12 mouse cellular contexts compared by ENCODE assay signal in the genomic region with DNA sequence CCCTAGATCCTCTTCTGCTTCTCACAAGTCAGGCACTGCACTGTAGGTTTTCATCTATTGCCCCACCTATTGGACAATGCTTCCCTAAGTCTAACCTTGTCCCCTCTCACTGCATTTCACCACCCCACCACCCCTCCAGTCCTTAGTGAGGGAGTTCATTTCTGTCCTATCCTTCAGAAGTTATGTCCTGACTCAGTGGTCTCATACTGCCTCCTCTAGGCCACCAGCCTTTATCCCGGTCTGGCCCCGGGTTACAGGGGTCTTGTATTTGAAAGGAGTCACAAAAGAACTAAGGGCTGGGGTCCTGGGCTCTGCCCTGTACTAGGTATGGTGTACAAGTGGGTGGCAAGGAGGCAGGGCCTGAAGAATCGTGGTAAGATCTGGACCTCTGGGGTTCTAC. TPM values are rescaled to one million over a fixed set of nuclear protein-coding genes. Genes with fewer than 3 reads are reported as not detected.
A peak's percentile ranks its signal among the peaks of the same experiment; 100 is the strongest.
DNase-seq lines count a peak whose midpoint lies in the region; ATAC-seq and TF ChIP-seq lines count a peak whose summit lies in the region.
"Had no signal": no experiment of that assay in that cellular context is flagged by ENCODE, and none has a peak within 500 bp of the region (broad histone marks: within the 10 kb centered on the region; RNA-seq: fewer than 3 reads in every experiment).

No protein-coding gene starts in this region.

- peaks cover 97% of the 10 kb centered on the region for H3K4me1 ChIP-seq in embryonic facial prominence, embryonic 10.5 days
- H3K4me1 ChIP-seq in hindbrain, embryonic 14.5 days (replicated peaks; ENCODE audit: control insufficient read depth, insufficient read depth, low read length): peaks cover 86% of the 10 kb centered on the region
- H3K4me1 ChIP-seq in olfactory bulb, adult 2 months (ENCODE audit: control insufficient read depth, insufficient read depth, low read length): peaks cover 70% of the 10 kb centered on the region

- no peak for TF ChIP-seq CTCF in olfactory bulb, adult 2 months (IDR thresholded peaks at IDR 0.05; ENCODE audit: insufficient read depth, low read depth, low read length)

- H3K27me3 ChIP-seq in embryonic facial prominence, embryonic 10.5 days (replicated peaks; ENCODE audit: low read depth, poor library complexity, severe bottlenecking): peaks cover 100% of the 10 kb centered on the region
- H3K27me3 ChIP-seq in hindbrain, embryonic 14.5 days (ENCODE audit: control insufficient read depth, insufficient read depth, low read length): no peaks in the 10 kb centered on the region

- H3K9ac ChIP-seq in hindbrain, embryonic 14.5 days: 0 out of 2 replicates have a peak overlapping the region, but pooled peaks have one; percentile 16
- H3K9ac ChIP-seq: lung, embryonic 15.5 days had no signal

- no peaks in the 10 kb centered on the region for H3K36me3 ChIP-seq in embryonic facial prominence, embryonic 10.5 days (replicated peaks)
- H3K36me3 ChIP-seq in hindbrain, embryonic 14.5 days (replicated peaks; ENCODE audit: control insufficient read depth, insufficient read depth): no peaks in the 10 kb centered on the region
- H3K36me3 ChIP-seq: heart, embryonic 10.5 days; lung, embryonic 15.5 days had no signal

- H3K4me3 ChIP-seq in embryonic facial prominence, embryonic 10.5 days: no peak overlapping the region
- no peak overlapping the region for H3K4me3 ChIP-seq in hindbrain, embryonic 14.5 days (replicated peaks; ENCODE audit: low read length)
- no peak overlapping the region; the same call in 1 of the 2 replicates for H3K4me3 ChIP-seq in olfactory bulb, adult 2 months (ENCODE audit: insufficient read depth, low read depth, low read length)
- H3K4me3 ChIP-seq: heart, embryonic 10.5 days; lung, embryonic 15.5 days had no signal

- H3K27ac ChIP-seq in embryonic facial prominence, embryonic 10.5 days (replicated peaks): 0 out of 2 replicates have a peak overlapping the region, but pooled peaks have one; percentile 25
- H3K27ac ChIP-seq in hindbrain, embryonic 14.5 days: peak overlapping the region; percentile 34; the same call in 1 of the 2 replicates
- peak overlapping the region; percentile 47 for H3K27ac ChIP-seq in olfactory bulb, adult 2 months (ENCODE audit: insufficient read depth, low read depth, low read length)
- H3K27ac ChIP-seq: lung, embryonic 15.5 days had no signal

- ATAC-seq in hindbrain, embryonic 14.5 days (ENCODE audit: low FRiP score): no peak

- H3K9me3 ChIP-seq in embryonic facial prominence, embryonic 10.5 days: no peaks in the 10 kb centered on the region
- no peaks in the 10 kb centered on the region for H3K9me3 ChIP-seq in hindbrain, embryonic 14.5 days (ENCODE audit: control insufficient read depth, low read length)
- H3K9me3 ChIP-seq: heart, embryonic 10.5 days; lung, embryonic 15.5 days had no signal

- no peak overlapping the region; the same call in 1 of the 2 replicates for H3K4me2 ChIP-seq in hindbrain, embryonic 14.5 days (replicated peaks)
- H3K4me2 ChIP-seq: lung, embryonic 15.5 days had no signal

- WGBS in embryonic facial prominence, embryonic 10.5 days: 52% methylated on average over 3 of the region's 3 CpGs
- whole genome bisulfite sequencing in hindbrain, embryonic 14.5 days: 39% methylated on average over 3 of the region's 3 CpGs
- WGBS in olfactory bulb, adult 2 months: 31% methylated on average over 3 of the region's 3 CpGs

- peak; percentile 5 for DNase-seq in layer of hippocampus, adult 9-11 months
- no peak for DNase-seq in layer of hippocampus, postnatal 10 days (ENCODE audit: low spot score in 2 of 2)
- no peak for DNase-seq in embryonic facial prominence, embryonic 10.5 days (ENCODE audit: low spot score)
- DNase-seq in hindbrain, embryonic 14.5 days (ENCODE audit: low spot score): no peak
- no peak for DNase-seq in spleen, postnatal 36 days (ENCODE audit: low spot score in 2 of 2)
- no peak for DNase-seq in spleen, postnatal 10 days (ENCODE audit: low spot score in 2 of 2)
- DNase-seq: adrenal gland, postnatal 36 days; gastrocnemius, postnatal 10 days had no signal

- TF ChIP-seq POLR2A in olfactory bulb, adult 2 months (IDR thresholded peaks at IDR 0.05; ENCODE audit: insufficient read depth, low read depth, low read length): no peak

RNA-seq across cellular contexts. Expression of a gene that starts 6.2 kb away (rescaled TPM):
- 100 to 1,000 TPM; 271 to 286 TPM for total RNA-seq in layer of hippocampus, postnatal 10 days (2021)
- polyA plus RNA-seq in embryonic facial prominence, embryonic 10.5 days (2016; fragmentation: Nextera tagmentation; extraction: Ambion mirVana): 0.72 and 0.80 TPM in 2 replicates
- polyA plus RNA-seq in hindbrain, embryonic 14.5 days (2014; fragmentation: Nextera tagmentation; extraction: Ambion mirVana): 9.1 and 11.8 TPM in 2 replicates
- polyA plus RNA-seq in olfactory bulb, adult 2 months (2012; ENCODE audit: insufficient read depth, insufficient read length, low replicate concordance, missing spikeins): not detected in 2 replicates
- total RNA-seq: megakaryocyte, adult 5-6 weeks had no signal

RNA-seq across cellular contexts. Expression of a gene that starts 59.7 kb away (rescaled TPM):
- total RNA-seq in layer of hippocampus, postnatal 10 days (2021): 1 to 10 TPM; 7.4 to 9.8 TPM
- 13.0 and 14.4 TPM in 2 replicates for polyA plus RNA-seq in embryonic facial prominence, embryonic 10.5 days (2016; fragmentation: Nextera tagmentation; extraction: Ambion mirVana)
- 1.8 and 2.6 TPM in 2 replicates for polyA plus RNA-seq in hindbrain, embryonic 14.5 days (2014; fragmentation: Nextera tagmentation; extraction: Ambion mirVana)
- not detected in 2 replicates for polyA plus RNA-seq in olfactory bulb, adult 2 months (2012; ENCODE audit: insufficient read depth, insufficient read length, low replicate concordance, missing spikeins)
